Mouse (Mus musculus) heart, embryonic 14.5 days (tissue): ENCODE results near the gene Tet3. TPM values are rescaled to one million over a fixed set of nuclear protein-coding genes. Genes with fewer than 3 reads are reported as not detected.
A peak's percentile ranks its signal among the peaks of the same experiment; 100 is the strongest.

Experiments
- ATAC-seq: fragments of 200-750 bp; cut with Nextera tagmentation; 2 replicates; pipeline ENCODE4 v1.8.0; 2017; ENCODE audit warnings: low read depth, moderate TSS enrichment; ENCODE audit not compliant: insufficient number of reproducible peaks, insufficient read depth, low FRiP score
- H3K27ac ChIP-seq, 2 experiments: fragments of 200-500 bp in 1 of 2; fragments of 300-500 bp in 1 of 2; sonication (generic) in 1 of 2; replicated peaks in 1 of 2; 2 replicates each; pipeline ENCODE4 v1.5.1; 2012 to 2014; ENCODE audit warnings: low read depth in 2 of 2, low read length in 2 of 2, control low read depth in 1 of 2, mild to moderate bottlenecking in 1 of 2, mixed read lengths in 1 of 2; ENCODE audit not compliant: control insufficient read depth in 1 of 2, insufficient read depth in 1 of 2
- H3K27me3 ChIP-seq: fragments of 300-500 bp; sonication (generic); 2 replicates; pipeline ENCODE4 v1.6.1; 2014; ENCODE audit warnings: mild to moderate bottlenecking, low read length, control low read depth; ENCODE audit not compliant: control insufficient read depth, insufficient read depth
- H3K36me3 ChIP-seq: fragments of 300-500 bp; sonication (generic); 2 replicates; pipeline ENCODE4 v1.6.1; 2014; ENCODE audit warnings: mild to moderate bottlenecking, control low read depth, low read length, mixed read lengths; ENCODE audit not compliant: control insufficient read depth, insufficient read depth
- H3K4me1 ChIP-seq, 2 experiments: fragments of 200-500 bp in 1 of 2; fragments of 300-500 bp in 1 of 2; sonication (generic) in 1 of 2; 2 replicates each; pipeline ENCODE4 v1.6.1; 2012 to 2014; ENCODE audit warnings: low read length in 2 of 2, control low read depth in 1 of 2, mixed read lengths in 1 of 2; ENCODE audit not compliant: control insufficient read depth in 2 of 2, insufficient read depth in 2 of 2
- H3K4me2 ChIP-seq: fragments of 300-500 bp; sonication (generic); 2 replicates; pipeline ENCODE4 v1.6.1; 2014; ENCODE audit warnings: mild to moderate bottlenecking, low read length
- H3K4me3 ChIP-seq, 2 experiments: fragments of 200-500 bp in 1 of 2; fragments of 300-500 bp in 1 of 2; sonication (generic) in 1 of 2; 2 replicates each; pipeline ENCODE4 v1.5.1; 2012 to 2014; ENCODE audit warnings: low read length in 2 of 2, mild to moderate bottlenecking in 2 of 2, control low read depth in 1 of 2, low read depth in 1 of 2, moderate library complexity in 1 of 2; ENCODE audit not compliant: control insufficient read depth in 1 of 2, insufficient read depth in 1 of 2
- H3K9ac ChIP-seq: fragments of 300-500 bp; sonication (generic); 2 replicates; pipeline ENCODE4 v1.6.1; 2014; ENCODE audit warnings: mild to moderate bottlenecking, low read length
- H3K9me3 ChIP-seq: fragments of 300-500 bp; sonication (generic); 2 replicates; pipeline ENCODE4 v1.6.1; 2016; ENCODE audit warnings: low read length, control low read depth; ENCODE audit not compliant: control insufficient read depth
- WGBS: fragments of 180-500 bp; shearing (Covaris S2); extraction: QIAGEN DNeasy Blood & Tissue Kit; methylation state at CpG from one replicate; pipeline ENCODE4 v1.1.7; 2014; 5-methylcytosine and 5-hydroxymethylcytosine counted together
- polyA plus RNA-seq: library from polyadenylated mRNA; unstranded; fragments of >200 nt; fragmentation: Nextera tagmentation; extraction: Ambion mirVana; gene quantifications from 2 replicates; pipeline ENCODE4 v1.2.1, GENCODE M21; 2014

Tet3 gene
- polyA plus RNA-seq, 1 experiment from 2014 or later: 28.9 TPM

GRCm38 (mm10) chr6:83501524-83502310 lies 42.8 kb upstream of the Tet3 start:
- H3K4me2 ChIP-seq: no peak overlapping the region
- no peaks in the 10 kb centered on the region for H3K27me3 ChIP-seq
- H3K9ac ChIP-seq: no peak overlapping the region
- peaks cover 13% of the 10 kb centered on the region; the same call in 1 of the 2 replicates for H3K36me3 ChIP-seq
- H3K4me1 ChIP-seq: peaks cover 8 to 20% of the 10 kb centered on the region in 2 experiments
- H3K4me3 ChIP-seq: no peak overlapping the region
- 52% methylated on average over 9 of the region's 9 CpGs for WGBS
- H3K27ac ChIP-seq: no peak overlapping the region
- no peak for ATAC-seq
- no peaks in the 10 kb centered on the region for H3K9me3 ChIP-seq

- WGBS: 62% methylated on average over 3 of the region's 3 CpGs
- Histone ChIP-seq H3K9ac (no peak overlapping the region), H3K4me2 (no peak overlapping the region), H3K27me3 (no peaks in the 10 kb centered on the region), H3K27ac (no peak overlapping the region), H3K4me3 (no peak overlapping the region), H3K36me3 (peaks cover 23% of the 10 kb centered on the region; the same call in 1 of the 2 replicates), H3K9me3 (no peaks in the 10 kb centered on the region), H3K4me1 (peaks cover 8 to 18% of the 10 kb centered on the region in 2 experiments; a peak in 3 of 4 replicates)
- no peak for ATAC-seq
Observed at GRCm38 (mm10) chr6:83500462-83500861, 41.6 kb upstream of the Tet3 start.

- Histone ChIP-seq H3K27me3 (no peaks in the 10 kb centered on the region), H3K4me3 (no peak overlapping the region), H3K9ac (no peak overlapping the region), H3K27ac (no peak overlapping the region), H3K4me2 (no peak overlapping the region), H3K36me3 (peaks cover 28% of the 10 kb centered on the region), H3K4me1 (peaks cover 8 to 19% of the 10 kb centered on the region in 2 experiments; a peak in 3 of 4 replicates), H3K9me3 (no peaks in the 10 kb centered on the region)
- no peak for ATAC-seq
- 93% methylated on average over 10 of the region's 10 CpGs for WGBS
Observed at GRCm38 (mm10) chr6:83499078-83499477, 40.2 kb upstream of the Tet3 start.

- Histone ChIP-seq H3K9ac (no peak overlapping the region), H3K36me3 (peaks cover 41% of the 10 kb centered on the region), H3K4me1 (peaks cover 5 to 14% of the 10 kb centered on the region in 2 experiments; a peak in 3 of 4 replicates), H3K4me2 (no peak overlapping the region), H3K4me3 (no peak overlapping the region), H3K27ac (peak overlapping the region in 1 of 2 experiments; percentile 24; a peak in 1 of 4 replicates), H3K27me3 (no peaks in the 10 kb centered on the region), H3K9me3 (no peaks in the 10 kb centered on the region)
- ATAC-seq: 0 out of 2 replicates have a peak, but pooled peaks have one; percentile 38
- 58% methylated on average over 22 of the region's 22 CpGs for WGBS
Observed at GRCm38 (mm10) chr6:83496753-83497710, 38.1 kb upstream of the Tet3 start.

GRCm38 (mm10) chr6:83496009-83496752 lies 37.3 kb upstream of the Tet3 start:
- Histone ChIP-seq H3K9ac (no peak overlapping the region), H3K4me1 (peaks cover 5 to 13% of the 10 kb centered on the region in 2 experiments; a peak in 3 of 4 replicates), H3K27ac (no peak overlapping the region), H3K4me3 (no peak overlapping the region), H3K4me2 (no peak overlapping the region), H3K27me3 (no peaks in the 10 kb centered on the region), H3K9me3 (no peaks in the 10 kb centered on the region), H3K36me3 (peaks cover 44% of the 10 kb centered on the region)
- peak; percentile 39 for ATAC-seq
- WGBS: 83% methylated on average over 9 of the region's 9 CpGs

- no peak for ATAC-seq
- Histone ChIP-seq H3K4me3 (no peak overlapping the region), H3K9ac (no peak overlapping the region), H3K36me3 (peaks cover 76% of the 10 kb centered on the region), H3K4me2 (no peak overlapping the region), H3K27me3 (no peaks in the 10 kb centered on the region), H3K27ac (no peak overlapping the region), H3K4me1 (peaks cover 2% of the 10 kb centered on the region in 2 experiments; a peak in 1 of 4 replicates), H3K9me3 (no peaks in the 10 kb centered on the region)
- 61% methylated on average over 4 of the region's 4 CpGs for WGBS
Observed at GRCm38 (mm10) chr6:83490622-83491021, 31.7 kb upstream of the Tet3 start.

- WGBS: 92% methylated on average over 5 of the region's 5 CpGs
- no peak overlapping the region for H3K27ac ChIP-seq
- no peaks in the 10 kb centered on the region for H3K9me3 ChIP-seq
- H3K9ac ChIP-seq: no peak overlapping the region
- 0 out of 4 replicates have a peak, but pooled peaks cover 0 to 2% of the 10 kb centered on the region in 2 experiments for H3K4me1 ChIP-seq
- H3K4me2 ChIP-seq: no peak overlapping the region
- H3K36me3 ChIP-seq: peaks cover 84% of the 10 kb centered on the region
- no peak overlapping the region for H3K4me3 ChIP-seq
- no peaks in the 10 kb centered on the region for H3K27me3 ChIP-seq
- no peak for ATAC-seq
Observed at GRCm38 (mm10) chr6:83488200-83488599, 29.3 kb upstream of the Tet3 start.
